Mouse (Mus musculus) liver, embryonic 15.5 days (tissue): ENCODE data around the gene Shld1. TPM values are rescaled to one million over a fixed set of nuclear protein-coding genes. Genes with fewer than 3 reads are reported as not detected.

Experiments used
- ATAC-seq: fragments of 200-750 bp; cut with Nextera tagmentation; 2 replicates; pipeline ENCODE4 v1.8.0; 2017; ENCODE audit warnings: moderate number of reproducible peaks, mild to moderate bottlenecking, moderate library complexity; ENCODE audit not compliant: insufficient read depth
- H3K27ac ChIP-seq: fragments of 300-500 bp; sonication (generic); replicated peaks from 2 replicates; pipeline ENCODE4 v1.5.1; 2015; ENCODE audit warnings: mild to moderate bottlenecking, inconsistent platforms
- H3K27me3 ChIP-seq: fragments of 300-500 bp; sonication (generic); 2 replicates; pipeline ENCODE4 v1.6.1; 2015; ENCODE audit warnings: mild to moderate bottlenecking, inconsistent platforms
- H3K36me3 ChIP-seq: fragments of 300-500 bp; sonication (generic); replicated peaks from 2 replicates; pipeline ENCODE4 v1.6.1; 2015; ENCODE audit warnings: moderate library complexity, mild to moderate bottlenecking, inconsistent platforms
- H3K4me1 ChIP-seq: fragments of 300-500 bp; sonication (generic); replicated peaks from 2 replicates; pipeline ENCODE4 v1.6.1; 2015; ENCODE audit warnings: inconsistent platforms
- H3K4me2 ChIP-seq: fragments of 300-500 bp; sonication (generic); 2 replicates; pipeline ENCODE4 v1.6.1; 2015; ENCODE audit warnings: moderate library complexity, mild to moderate bottlenecking, inconsistent platforms
- H3K4me3 ChIP-seq: fragments of 300-500 bp; sonication (generic); replicated peaks from 2 replicates; pipeline ENCODE4 v1.5.1; 2015; ENCODE audit warnings: mild to moderate bottlenecking, inconsistent platforms
- H3K9ac ChIP-seq: fragments of 300-500 bp; sonication (generic); 2 replicates; pipeline ENCODE4 v1.6.1; 2015; ENCODE audit warnings: moderate library complexity, mild to moderate bottlenecking, inconsistent platforms
- H3K9me3 ChIP-seq: fragments of 300-500 bp; sonication (generic); replicated peaks from 2 replicates; pipeline ENCODE4 v1.6.1; 2016; ENCODE audit warnings: inconsistent platforms
- WGBS: fragments of 180-500 bp; shearing (Covaris S2); methylation state at CpG from one replicate; pipeline ENCODE4 v1.1.7; 2015; ENCODE audit warnings: mixed read lengths; ENCODE audit not compliant: insufficient replicate concordance; 5-methylcytosine and 5-hydroxymethylcytosine counted together
- polyA plus RNA-seq: library from polyadenylated mRNA; unstranded; fragments of >200 nt; fragmentation: Nextera tagmentation; extraction: Ambion mirVana; gene quantifications from 2 replicates; pipeline ENCODE4 v1.2.1, GENCODE M21; 2015

The Shld1 gene
- polyA plus RNA-seq, 1 experiment from 2014 or later: 10.5 TPM

DNA sequence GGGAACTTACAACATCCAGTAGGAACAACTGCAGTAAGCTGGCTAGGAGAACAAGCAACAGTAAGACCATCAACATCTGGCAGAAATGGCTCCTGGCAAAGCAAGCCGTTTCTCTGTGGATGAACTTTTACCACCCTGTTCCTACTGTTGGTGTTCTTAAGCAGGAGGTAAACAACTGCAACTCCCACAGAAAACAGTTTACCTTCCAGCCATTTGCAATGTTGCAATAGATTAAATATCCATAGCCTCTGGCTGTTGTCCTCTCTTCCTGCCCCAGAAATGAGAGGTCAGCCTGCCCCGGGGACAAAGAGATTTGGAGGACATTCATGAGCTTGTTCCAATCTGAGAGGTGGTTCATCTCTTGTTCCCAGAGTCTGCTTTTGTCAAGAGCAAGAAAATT is 29.5 kb upstream of the Shld1 start:
- H3K4me2 ChIP-seq: no peak overlapping the region
- ATAC-seq: no peak
- H3K27ac ChIP-seq: no peak overlapping the region
- no peaks in the 10 kb centered on the region for H3K4me1 ChIP-seq
- H3K4me3 ChIP-seq: no peak overlapping the region
- no peaks in the 10 kb centered on the region for H3K27me3 ChIP-seq
- no peak overlapping the region for H3K9ac ChIP-seq
- 58% methylated on average over 2 of the region's 2 CpGs for WGBS
- H3K36me3 ChIP-seq: no peaks in the 10 kb centered on the region
- no peaks in the 10 kb centered on the region for H3K9me3 ChIP-seq

DNA sequence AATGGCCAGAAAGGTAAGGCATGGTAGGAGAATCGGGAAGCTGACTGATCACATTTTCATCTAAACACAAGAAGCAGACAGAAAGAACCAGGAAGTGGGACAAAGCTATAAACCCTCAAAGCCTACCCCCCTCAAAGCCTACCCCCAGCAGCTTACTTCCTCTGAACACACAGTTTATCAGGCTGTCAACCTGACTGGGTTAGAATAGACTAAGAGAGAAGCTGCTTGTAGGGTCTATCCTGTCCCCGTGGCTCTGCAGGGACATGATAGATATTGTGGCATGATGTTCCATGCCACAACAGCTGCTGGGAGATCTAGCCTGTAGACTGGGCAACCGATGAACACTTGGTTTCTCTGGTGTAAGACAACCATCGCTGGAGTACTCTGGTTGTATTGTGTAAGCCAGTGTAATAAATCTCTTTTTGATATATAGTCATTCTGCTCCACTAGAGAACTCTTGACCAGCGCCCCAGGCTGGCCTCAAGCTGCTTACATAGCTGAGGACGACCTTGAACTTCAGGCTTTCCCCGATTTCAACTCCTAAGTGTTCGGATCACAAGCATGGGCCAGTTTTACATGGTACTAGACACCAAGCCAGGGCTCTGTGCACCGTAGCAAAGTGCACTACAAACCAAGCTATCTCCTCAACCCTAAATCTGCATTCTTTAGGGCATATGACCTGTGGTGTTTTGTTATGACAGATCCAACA is 28.2 kb upstream of the Shld1 start:
- Histone ChIP-seq H3K4me2 (no peak overlapping the region), H3K36me3 (no peaks in the 10 kb centered on the region), H3K4me1 (no peaks in the 10 kb centered on the region), H3K27ac (no peak overlapping the region), H3K9me3 (no peaks in the 10 kb centered on the region), H3K9ac (no peak overlapping the region), H3K27me3 (no peaks in the 10 kb centered on the region), H3K4me3 (no peak overlapping the region)
- 39% methylated on average over 9 of the region's 9 CpGs for WGBS
- no peak for ATAC-seq

DNA sequence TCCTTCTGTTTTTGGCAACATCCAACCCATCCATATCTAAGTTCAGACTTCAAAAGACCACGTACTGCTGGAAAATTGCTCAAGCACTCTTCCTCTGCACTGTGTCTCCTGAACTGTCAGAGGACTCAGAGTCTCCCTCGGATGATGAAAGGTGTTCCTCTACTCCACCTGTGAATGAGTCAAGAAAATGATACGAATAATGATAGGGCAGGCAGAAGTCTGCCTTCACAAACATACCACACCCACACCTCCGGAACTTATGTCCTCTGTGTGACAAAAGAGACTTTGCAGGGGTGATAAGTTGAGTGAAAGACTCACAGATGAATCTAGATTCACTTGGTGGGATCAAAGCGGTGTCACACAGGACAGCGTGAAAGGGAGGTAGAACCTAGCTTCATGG is 17.6 kb upstream of the Shld1 start:
- no peaks in the 10 kb centered on the region for H3K36me3 ChIP-seq

DNA sequence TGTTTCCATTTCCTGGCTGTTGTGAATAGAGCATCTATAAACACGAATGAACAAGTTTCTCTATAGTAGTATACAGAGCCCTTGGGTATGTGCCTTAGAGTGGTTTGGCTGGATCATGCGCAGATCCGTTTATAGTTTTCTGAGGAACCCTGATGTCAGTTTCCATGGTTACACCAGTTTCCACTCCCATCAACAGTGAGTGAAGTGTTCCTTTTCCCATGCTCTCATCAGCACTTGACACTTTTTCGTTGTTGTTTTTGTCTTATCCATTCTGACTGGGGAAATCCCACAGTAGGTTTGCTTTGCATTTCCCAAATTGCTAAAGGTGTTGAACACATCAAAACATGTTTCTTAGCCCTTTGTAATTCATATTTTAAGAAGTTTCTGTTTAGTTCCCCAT is 16.4 kb upstream of the Shld1 start:
- Histone ChIP-seq H3K27ac (no peak overlapping the region), H3K9ac (no peak overlapping the region), H3K36me3 (no peaks in the 10 kb centered on the region), H3K4me3 (no peak overlapping the region), H3K4me2 (no peak overlapping the region), H3K9me3 (no peaks in the 10 kb centered on the region), H3K27me3 (0 out of 2 replicates have a peak, but pooled peaks cover 2% of the 10 kb centered on the region), H3K4me1 (no peaks in the 10 kb centered on the region)
- 75% methylated on average over 4 of the region's 4 CpGs for WGBS
- no peak for ATAC-seq

More for the DNA sequence above, 17.6 kb upstream of the Shld1 start:
- Histone ChIP-seq H3K27me3 (0 out of 2 replicates have a peak, but pooled peaks cover 2% of the 10 kb centered on the region), H3K9me3 (no peaks in the 10 kb centered on the region), H3K4me1 (no peaks in the 10 kb centered on the region), H3K9ac (no peak overlapping the region), H3K4me3 (no peak overlapping the region), H3K4me2 (no peak overlapping the region), H3K27ac (no peak overlapping the region)
- 56% methylated on average over 6 of the region's 6 CpGs for WGBS
- no peak for ATAC-seq

DNA sequence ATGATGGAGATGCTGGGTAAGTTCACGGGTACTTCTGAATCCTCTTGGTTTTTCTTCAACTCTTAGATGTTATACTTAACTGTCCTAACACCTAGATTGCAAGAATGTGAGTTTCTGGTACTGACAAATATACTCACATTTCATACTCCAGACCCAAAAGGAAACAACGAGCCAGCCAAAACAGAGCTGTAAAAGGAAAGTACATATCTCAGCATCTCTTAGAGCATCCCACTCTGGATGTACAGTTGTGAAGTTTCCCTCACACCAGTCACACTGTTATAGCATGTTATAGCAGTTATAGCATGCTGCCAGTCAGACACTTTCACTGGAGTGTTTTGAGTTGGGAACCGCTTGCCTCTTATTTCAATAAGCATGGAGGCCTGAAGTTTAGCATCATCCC is 14.6 kb upstream of the Shld1 start:
- Histone ChIP-seq H3K36me3 (no peaks in the 10 kb centered on the region), H3K27me3 (0 out of 2 replicates have a peak, but pooled peaks cover 8% of the 10 kb centered on the region), H3K4me1 (no peaks in the 10 kb centered on the region), H3K4me2 (no peak overlapping the region), H3K9ac (no peak overlapping the region), H3K4me3 (no peak overlapping the region), H3K27ac (no peak overlapping the region), H3K9me3 (no peaks in the 10 kb centered on the region)
- 75% methylated on average over 3 of the region's 3 CpGs for WGBS
- ATAC-seq: no peak

DNA sequence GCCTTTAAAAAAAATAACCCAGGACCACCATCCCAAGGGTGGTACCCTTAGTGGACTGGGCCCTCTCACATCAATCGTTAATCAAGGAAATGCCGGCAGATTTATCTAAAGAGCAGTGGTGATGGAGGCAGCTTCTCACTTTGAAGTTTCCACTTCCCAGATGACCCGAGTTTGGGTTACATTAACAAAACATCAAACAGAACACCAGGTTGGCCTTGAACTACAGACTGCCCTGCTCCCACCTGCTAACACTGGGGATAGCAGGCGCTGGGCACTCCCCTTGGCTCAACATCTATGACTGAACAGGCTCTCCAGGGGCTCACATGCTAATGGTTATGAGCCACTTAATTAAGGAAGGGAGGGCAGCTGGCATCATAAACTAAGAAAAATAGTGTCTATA is 10.6 kb upstream of the Shld1 start:
- ATAC-seq: no peak
- 0 out of 2 replicates have a peak, but pooled peaks cover 8% of the 10 kb centered on the region for H3K27me3 ChIP-seq
- no peak overlapping the region for H3K9ac ChIP-seq
- H3K36me3 ChIP-seq: no peaks in the 10 kb centered on the region
- WGBS: 53% methylated on average over 4 of the region's 4 CpGs
- H3K27ac ChIP-seq: no peak overlapping the region
- H3K4me3 ChIP-seq: no peak overlapping the region
- H3K4me1 ChIP-seq: peaks cover 12% of the 10 kb centered on the region
- no peak overlapping the region for H3K4me2 ChIP-seq
- H3K9me3 ChIP-seq: no peaks in the 10 kb centered on the region; the same call in 1 of the 2 replicates

DNA sequence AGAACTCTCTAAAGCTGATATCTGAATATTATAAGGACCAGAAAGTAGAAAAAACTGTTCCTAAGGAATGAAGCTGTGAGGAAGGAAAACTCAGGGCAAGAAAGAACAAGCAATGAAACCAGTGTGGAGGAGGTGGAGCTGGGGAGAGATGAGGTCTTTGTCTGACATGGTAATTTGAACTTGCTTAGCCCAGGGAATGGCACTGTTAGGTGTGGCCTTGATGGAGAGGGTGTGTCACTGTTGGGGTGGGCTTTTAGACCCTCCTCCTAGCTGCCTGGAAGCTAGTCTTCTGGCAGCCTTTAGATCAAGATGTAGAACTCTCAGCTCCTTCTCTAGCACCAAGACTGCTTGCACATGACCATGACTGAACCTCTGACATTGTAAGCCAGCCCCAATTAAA is 1.7 kb upstream of the Shld1 start:
- peak overlapping the region; percentile 69 for H3K27ac ChIP-seq
- H3K4me3 ChIP-seq: no peak overlapping the region
- H3K4me1 ChIP-seq: peaks cover 52% of the 10 kb centered on the region
- no peak for ATAC-seq
- no peaks in the 10 kb centered on the region for H3K27me3 ChIP-seq
- no peaks in the 10 kb centered on the region for H3K9me3 ChIP-seq
- peak overlapping the region; percentile 11 for H3K4me2 ChIP-seq
- no peaks in the 10 kb centered on the region for H3K36me3 ChIP-seq
- H3K9ac ChIP-seq: no peak overlapping the region

DNA sequence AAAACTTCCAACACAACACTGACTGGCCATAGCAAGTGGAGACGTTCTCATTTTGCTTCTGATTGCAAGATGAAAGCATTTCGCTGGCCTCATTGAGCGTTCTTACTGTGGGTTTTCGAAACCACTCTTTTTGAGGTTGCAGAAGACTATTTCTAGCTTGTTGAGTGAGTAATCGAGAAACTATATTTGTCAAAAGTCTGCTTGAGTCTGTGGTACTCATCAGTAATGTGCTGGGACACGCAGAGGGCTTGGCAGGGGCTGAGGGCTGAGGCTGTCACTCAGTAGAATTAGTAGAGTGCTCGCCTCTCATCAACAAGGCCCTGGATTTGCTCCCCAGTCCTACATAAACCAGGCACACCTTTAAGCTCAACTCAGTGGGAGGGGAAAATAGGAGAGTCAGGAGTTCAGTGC is 1.9 kb downstream of the Shld1 start:
- H3K4me2 ChIP-seq: no peak overlapping the region
- H3K27ac ChIP-seq: peak overlapping the region; percentile 83
- no peak overlapping the region for H3K9ac ChIP-seq
- H3K4me3 ChIP-seq: no peak overlapping the region
- ATAC-seq: no peak
- no peaks in the 10 kb centered on the region for H3K27me3 ChIP-seq
- H3K36me3 ChIP-seq: no peaks in the 10 kb centered on the region
- 70% methylated on average over 7 of the region's 7 CpGs for WGBS
- H3K9me3 ChIP-seq: no peaks in the 10 kb centered on the region
- H3K4me1 ChIP-seq: peaks cover 85% of the 10 kb centered on the region

DNA sequence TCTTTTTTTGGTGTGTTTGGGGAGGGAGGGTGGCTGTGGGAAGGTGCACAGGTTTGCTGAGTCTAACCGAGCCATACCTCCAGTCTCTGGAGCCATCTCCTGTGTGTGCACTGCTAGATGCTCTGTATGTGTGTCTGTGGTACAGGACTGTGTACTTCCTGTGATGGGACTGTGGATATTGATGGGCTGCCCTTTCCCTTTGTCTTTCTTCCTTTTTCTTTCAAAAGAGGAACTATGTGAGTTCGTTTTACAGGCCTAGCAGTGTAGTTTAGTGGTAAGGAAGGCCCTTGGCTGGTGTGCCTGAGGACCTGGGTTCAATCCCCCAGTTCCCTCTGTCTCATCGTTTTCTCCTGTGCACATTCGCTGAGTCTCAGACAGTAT is 2.4 kb downstream of the Shld1 start:
- Histone ChIP-seq H3K27me3 (no peaks in the 10 kb centered on the region), H3K4me2 (peak overlapping the region; percentile 36), H3K9me3 (no peaks in the 10 kb centered on the region), H3K36me3 (no peaks in the 10 kb centered on the region), H3K27ac (peak overlapping the region; percentile 83), H3K4me3 (no peak overlapping the region), H3K9ac (peak overlapping the region; percentile 26; the same call in 1 of the 2 replicates), H3K4me1 (peaks cover 89% of the 10 kb centered on the region)
- WGBS: 47% methylated on average over 4 of the region's 4 CpGs
- no peak for ATAC-seq

DNA sequence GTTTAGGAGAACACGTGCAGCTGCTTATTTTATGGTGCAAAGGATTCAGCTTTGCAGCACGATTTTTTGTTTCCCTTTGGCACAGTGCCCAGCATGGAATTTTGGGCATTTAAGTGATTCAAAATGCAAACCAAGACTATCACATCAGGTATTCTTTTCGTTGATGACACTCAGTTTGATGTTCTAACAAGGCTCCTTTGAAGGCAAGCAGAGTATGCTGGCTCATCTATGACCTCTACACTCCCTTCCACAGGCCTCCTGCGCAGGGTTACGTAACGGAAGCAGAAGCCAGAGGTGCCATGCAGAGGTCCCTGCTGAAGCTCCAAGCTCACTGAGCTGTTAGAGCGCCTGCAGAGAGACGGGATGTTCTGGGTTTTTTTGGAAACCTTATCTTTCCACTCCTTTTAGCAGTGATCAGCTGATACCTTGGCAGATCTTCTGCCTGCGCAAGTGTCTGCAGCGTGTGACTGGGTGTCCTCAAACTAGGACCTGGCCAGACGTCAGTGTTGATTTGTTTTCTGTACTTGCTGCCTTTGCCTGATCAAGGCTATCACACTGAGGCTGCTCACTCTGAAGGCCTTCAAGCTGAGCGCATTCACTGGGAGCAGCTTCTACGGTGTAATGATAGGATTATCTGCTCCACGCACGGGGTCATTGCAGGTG is 3.0 kb downstream of the Shld1 start:
- Histone ChIP-seq H3K36me3 (no peaks in the 10 kb centered on the region), H3K9me3 (no peaks in the 10 kb centered on the region), H3K4me1 (peaks cover 89% of the 10 kb centered on the region), H3K27me3 (no peaks in the 10 kb centered on the region), H3K4me3 (no peak overlapping the region), H3K4me2 (peak overlapping the region; percentile 36), H3K9ac (peak overlapping the region; percentile 26; the same call in 1 of the 2 replicates), H3K27ac (peak overlapping the region; percentile 83)
- peak; percentile 68 for ATAC-seq
- 28% methylated on average over 15 of the region's 15 CpGs for WGBS

DNA sequence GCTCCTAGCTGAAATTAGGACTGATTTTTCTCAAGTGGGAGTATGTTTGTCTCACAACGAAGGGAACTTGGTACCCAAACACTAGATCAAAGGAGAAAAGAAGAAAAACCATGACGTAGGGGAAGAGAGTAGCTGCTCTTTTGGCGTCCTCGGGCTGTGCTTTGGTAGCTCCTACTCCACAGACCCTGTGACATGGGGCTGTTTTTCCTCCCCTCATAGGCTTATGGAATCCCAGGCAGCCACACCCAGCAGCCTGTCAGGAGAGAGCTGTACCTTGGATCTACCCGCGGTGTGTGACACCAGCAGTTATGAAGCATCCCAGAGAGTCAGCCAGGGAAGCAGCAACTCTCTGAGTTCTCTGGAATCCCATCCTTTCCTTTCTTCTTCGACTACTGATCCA is 5.0 kb downstream of the Shld1 start:
- Histone ChIP-seq H3K27me3 (no peaks in the 10 kb centered on the region), H3K4me1 (peaks cover 89% of the 10 kb centered on the region), H3K9ac (no peak overlapping the region), H3K27ac (peak overlapping the region; percentile 94), H3K9me3 (no peaks in the 10 kb centered on the region), H3K36me3 (no peaks in the 10 kb centered on the region), H3K4me3 (no peak overlapping the region), H3K4me2 (0 out of 2 replicates have a peak overlapping the region, but pooled peaks have one; percentile 6)
- 70% methylated on average over 7 of the region's 7 CpGs for WGBS
- no peak for ATAC-seq
